ENCODE assay signal across 8 mouse cellular contexts in genomic region chr8:75134603-75135391, GRCm38 (mm10). TPM values are rescaled to one million over a fixed set of nuclear protein-coding genes. Genes with fewer than 3 reads are reported as not detected.
DNase-seq lines count a peak whose midpoint lies in the region; ATAC-seq lines count a peak whose summit lies in the region.

No protein-coding gene starts in this region.

- no peak overlapping the region for H3K4me2 ChIP-seq in heart, embryonic 13.5 days
- H3K4me2 ChIP-seq in liver, embryonic 13.5 days = no peak overlapping the region

- no peaks in the 10 kb centered on the region for H3K9me3 ChIP-seq in heart, embryonic 13.5 days
- H3K9me3 ChIP-seq in liver, embryonic 13.5 days (replicated peaks) = no peaks in the 10 kb centered on the region

- WGBS in heart, embryonic 13.5 days = 31% methylated on average over 2 of the region's 2 CpGs
- 27% methylated on average over 2 of the region's 2 CpGs for WGBS in liver, embryonic 13.5 days (ENCODE audit: insufficient replicate concordance)

- no peak overlapping the region for H3K4me3 ChIP-seq in heart, embryonic 13.5 days
- no peak overlapping the region for H3K4me3 ChIP-seq in liver, embryonic 13.5 days (replicated peaks)

- DNase-seq in adrenal gland, adult (ENCODE audit: inconsistent age in 2 of 2, low spot score in 1 of 2) = peak; percentile 27 to 78
- DNase-seq in adrenal gland, adult 18-20 months (ENCODE audit: low spot score in 2 of 2) = no peak
- DNase-seq in urinary bladder, postnatal 4 days (ENCODE audit: low spot score in 2 of 2) = peak; percentile 61 to 69
- DNase-seq in urinary bladder, postnatal 25 days (ENCODE audit: low spot score) = no peak
- DNase-seq in liver, embryonic 13.5 days = no peak
- peak; percentile 47 to 58 for DNase-seq in right cerebral cortex, adult 2 months (ENCODE audit: low spot score in 2 of 2)
- DNase-seq in spleen, adult 18-20 months = no peak

- H3K27ac ChIP-seq in heart, embryonic 13.5 days (replicated peaks) = peak overlapping the region; percentile 28; the same call in 1 of the 2 replicates
- H3K27ac ChIP-seq in liver, embryonic 13.5 days = no peak overlapping the region; the same call in 1 of the 2 replicates

- peaks cover 13% of the 10 kb centered on the region for H3K36me3 ChIP-seq in heart, embryonic 13.5 days
- H3K36me3 ChIP-seq in liver, embryonic 13.5 days = peaks cover 25% of the 10 kb centered on the region

- H3K4me1 ChIP-seq in heart, embryonic 13.5 days = peaks cover 30% of the 10 kb centered on the region
- H3K4me1 ChIP-seq in liver, embryonic 13.5 days (replicated peaks) = peaks cover 33% of the 10 kb centered on the region

- ATAC-seq in heart, embryonic 13.5 days (ENCODE audit: extremely low read depth, insufficient number of reproducible peaks, low FRiP score, low TSS enrichment) = peak; percentile 30; the same call in 1 of the 2 replicates
- ATAC-seq in liver, embryonic 13.5 days (ENCODE audit: low read depth) = peak; percentile 27

- no peak overlapping the region for H3K9ac ChIP-seq in heart, embryonic 13.5 days
- no peak overlapping the region for H3K9ac ChIP-seq in liver, embryonic 13.5 days

- no peaks in the 10 kb centered on the region for H3K27me3 ChIP-seq in heart, embryonic 13.5 days (replicated peaks)
- no peaks in the 10 kb centered on the region for H3K27me3 ChIP-seq in liver, embryonic 13.5 days

RNA-seq across cellular contexts. Expression of gene Mcm5, which starts 25.4 kb away (rescaled TPM):
- 1 to 10 TPM; 7.3 to 7.5 TPM for total RNA-seq in adrenal gland, adult 18-20 months (2021)
- polyA plus RNA-seq in heart, embryonic 13.5 days (2015; fragmentation: Nextera tagmentation; extraction: Ambion mirVana) = 95.6 and 99.9 TPM in 2 replicates
- 207 and 233 TPM in 2 replicates for polyA plus RNA-seq in liver, embryonic 13.5 days (2015; fragmentation: Nextera tagmentation; extraction: Ambion mirVana)

RNA-seq across cellular contexts. Expression of gene Hmox1, which starts 41.4 kb away (rescaled TPM):
- 100 to 1,000 TPM in 1 of 2 experiments, 10 to 100 TPM in 1; 66.8 to 386 TPM for total RNA-seq in adrenal gland, adult 18-20 months (2021)
- 32.8 and 38.1 TPM in 2 replicates for polyA plus RNA-seq in heart, embryonic 13.5 days (2015; fragmentation: Nextera tagmentation; extraction: Ambion mirVana)
- polyA plus RNA-seq in liver, embryonic 13.5 days (2015; fragmentation: Nextera tagmentation; extraction: Ambion mirVana) = 74.0 and 80.4 TPM in 2 replicates

Comparison
In these comparisons a context has a peak if more than half of its experiments do, and no peak if none do; other contexts are left out.
1. DNase-seq: peak in adrenal gland, adult (2 of 2), urinary bladder, postnatal 4 days (2 of 2) and right cerebral cortex, adult 2 months (2 of 2); none in adrenal gland, adult 18-20 months (0 of 2), urinary bladder, postnatal 25 days (single experiment), liver, embryonic 13.5 days (single experiment) and spleen, adult 18-20 months (0 of 2).